Mouse (Mus musculus): Measurements from ENCODE around the gene Fam45a. TPM values are rescaled to one million over a fixed set of nuclear protein-coding genes. Genes with fewer than 3 reads are reported as not detected.
"Not testable (repeated sequence)": the region's sequence is repeated elsewhere in the genome, so short reads cannot be mapped to it uniquely, and the experiment has no call there.

Gene Fam45a
- polyA plus RNA-seq, 1 experiment from 2014 or later: 44.6 TPM

DNA sequence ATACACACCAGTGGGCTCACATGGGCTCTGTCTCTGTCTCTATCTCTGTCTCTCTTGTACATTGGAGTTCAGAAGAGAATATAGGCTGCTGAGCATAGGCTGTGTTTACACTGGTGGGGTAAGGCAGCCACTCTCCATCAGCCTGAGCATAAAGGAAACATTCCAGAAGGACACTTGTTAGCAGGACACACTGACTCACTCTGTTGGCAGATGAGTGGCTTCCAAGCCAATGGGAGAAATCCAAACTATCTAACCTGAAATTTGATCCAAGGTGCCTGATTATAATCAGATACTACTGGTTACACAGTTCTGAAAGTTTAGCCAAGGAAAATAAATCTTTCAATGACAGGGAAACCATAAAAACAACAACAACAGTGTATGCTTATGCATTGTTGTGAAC, 34.3 kb downstream of the Fam45a start:
- peaks cover 19% of the 10 kb centered on the region; the same call in 1 of the 2 replicates for H3K36me3 ChIP-seq
- no peaks in the 10 kb centered on the region for H3K4me1 ChIP-seq
- H3K9ac ChIP-seq: no peak overlapping the region
- no peaks in the 10 kb centered on the region for H3K27me3 ChIP-seq
- no peak for ATAC-seq (ENCODE audit: insufficient number of reproducible peaks, low FRiP score, low TSS enrichment, low read depth)
- H3K4me3 ChIP-seq (replicated peaks): no peak overlapping the region
- no peak overlapping the region for H3K4me2 ChIP-seq (replicated peaks)
- no peak overlapping the region for H3K27ac ChIP-seq (replicated peaks)
- no peaks in the 10 kb centered on the region for H3K9me3 ChIP-seq (replicated peaks)

DNA sequence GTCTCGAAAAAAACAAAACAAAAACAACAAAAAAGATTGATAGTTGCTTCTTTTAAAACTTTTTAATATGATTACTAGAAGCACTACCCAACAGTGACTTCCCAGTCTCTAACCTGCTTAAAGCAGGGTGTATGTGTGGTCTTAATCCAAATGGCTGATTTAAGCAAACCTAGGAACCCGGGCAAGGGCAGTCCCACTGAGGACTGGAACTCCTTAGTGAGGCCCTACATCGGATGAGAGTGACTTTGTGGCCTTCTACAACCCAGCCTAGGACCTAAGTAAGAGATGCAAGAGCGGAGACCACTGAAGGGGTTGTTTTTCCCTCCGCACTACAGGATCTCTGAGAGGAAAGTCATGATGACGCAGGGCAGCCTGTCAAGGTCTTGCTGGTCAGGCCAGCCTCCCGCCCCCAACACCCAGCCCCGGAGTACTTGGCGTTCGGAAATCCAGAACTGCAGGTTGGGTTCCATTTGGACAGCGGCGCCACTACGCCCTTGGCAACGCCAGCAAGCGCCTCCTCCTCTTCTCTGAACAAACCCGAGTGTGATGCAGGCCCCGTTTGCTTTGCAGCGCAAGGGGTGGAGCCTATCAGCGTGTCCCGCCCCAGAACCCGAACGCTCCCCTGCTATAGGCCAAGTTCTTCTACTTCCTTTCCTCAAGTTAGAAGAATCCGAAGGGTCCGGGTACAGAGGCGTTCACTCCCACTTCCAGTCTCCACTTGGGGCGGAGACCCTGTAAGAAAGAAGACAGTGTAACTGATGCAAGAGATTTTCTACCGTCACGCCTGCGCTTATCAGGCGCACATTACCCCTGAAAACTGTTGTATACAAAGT, 49.7 kb downstream of the Fam45a start, which contains the start of gene Sfxn4:
TSS of gene Sfxn4 (minus strand) at position 612 of the 833 bp plus-strand sequence.
- Histone ChIP-seq H3K9ac (peak within 1 kb of the TSS; percentile 37; the same call in 1 of the 2 replicates), H3K27me3 (no peaks in the 10 kb centered on the region), H3K36me3 (peaks cover 16% of the 10 kb centered on the region), H3K27ac (replicated peaks) (peak within 1 kb of the TSS; percentile 85), H3K9me3 (replicated peaks) (no peaks in the 10 kb centered on the region), H3K4me3 (replicated peaks) (peak within 1 kb of the TSS; percentile 65), H3K4me1 (no peaks in the 10 kb centered on the region), H3K4me2 (replicated peaks) (peak within 1 kb of the TSS; percentile 63)
- ATAC-seq (ENCODE audit: insufficient number of reproducible peaks, low FRiP score, low TSS enrichment, low read depth): peak; percentile 98
- 3% methylated on average over 30 of the region's 30 CpGs for WGBS

DNA sequence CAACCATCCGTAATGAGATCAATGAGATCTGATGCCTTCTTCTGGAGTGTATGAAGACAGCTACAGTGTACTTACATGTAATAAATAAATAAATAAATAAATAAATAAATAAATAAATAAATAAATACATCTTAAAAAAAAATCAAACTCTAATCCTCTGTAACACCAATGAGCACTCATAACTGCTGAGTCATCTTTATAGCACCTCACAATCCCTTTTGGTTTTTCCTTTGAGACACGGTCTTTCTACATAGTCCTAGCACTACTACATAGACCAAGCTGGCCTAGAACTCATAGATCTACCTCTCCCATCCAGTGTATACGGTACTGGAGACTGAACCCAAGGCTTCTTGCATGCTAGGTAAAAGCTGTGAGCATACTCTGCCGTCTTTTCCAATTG, 54.8 kb downstream of the Fam45a start:
- not testable (repeated sequence) for H3K9me3 ChIP-seq (replicated peaks); H3K4me2 ChIP-seq (replicated peaks); H3K4me1 ChIP-seq; ATAC-seq (ENCODE audit: insufficient number of reproducible peaks, low FRiP score, low TSS enrichment, low read depth); H3K9ac ChIP-seq; H3K27me3 ChIP-seq; H3K27ac ChIP-seq (replicated peaks); H3K4me3 ChIP-seq (replicated peaks)
- peaks cover 41% of the 10 kb centered on the region for H3K36me3 ChIP-seq
- WGBS: 95% methylated on average over 4 of the region's 4 CpGs

DNA sequence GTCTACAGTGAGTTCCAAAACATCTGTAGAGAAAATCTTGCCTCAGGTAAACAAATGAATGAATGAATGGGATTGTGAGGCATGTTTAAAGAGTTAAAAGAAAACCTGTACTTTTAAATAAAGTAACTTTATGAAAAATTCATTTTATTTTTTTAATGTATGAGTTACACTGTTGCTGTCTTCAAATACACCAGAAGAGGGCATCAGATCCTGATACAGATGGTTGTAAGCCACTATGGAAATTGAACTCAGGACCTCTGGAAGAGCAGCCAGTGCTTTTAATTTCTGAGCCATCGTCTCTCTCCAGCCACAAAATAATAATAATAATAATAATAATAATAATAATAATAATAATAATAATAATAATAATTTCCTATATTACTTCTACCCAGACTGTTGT, 59.1 kb downstream of the Fam45a start:
- no peaks in the 10 kb centered on the region for H3K27me3 ChIP-seq
- WGBS: 86% methylated on average over 1 of the region's 1 CpGs
- no peak overlapping the region for H3K27ac ChIP-seq (replicated peaks)
- H3K9ac ChIP-seq: no peak overlapping the region
- no peak overlapping the region for H3K4me3 ChIP-seq (replicated peaks)
- peaks cover 16% of the 10 kb centered on the region for H3K4me1 ChIP-seq
- H3K36me3 ChIP-seq: peaks cover 25% of the 10 kb centered on the region
- no peaks in the 10 kb centered on the region for H3K9me3 ChIP-seq (replicated peaks)
- ATAC-seq (ENCODE audit: insufficient number of reproducible peaks, low FRiP score, low TSS enrichment, low read depth): no peak
- no peak overlapping the region for H3K4me2 ChIP-seq (replicated peaks)

DNA sequence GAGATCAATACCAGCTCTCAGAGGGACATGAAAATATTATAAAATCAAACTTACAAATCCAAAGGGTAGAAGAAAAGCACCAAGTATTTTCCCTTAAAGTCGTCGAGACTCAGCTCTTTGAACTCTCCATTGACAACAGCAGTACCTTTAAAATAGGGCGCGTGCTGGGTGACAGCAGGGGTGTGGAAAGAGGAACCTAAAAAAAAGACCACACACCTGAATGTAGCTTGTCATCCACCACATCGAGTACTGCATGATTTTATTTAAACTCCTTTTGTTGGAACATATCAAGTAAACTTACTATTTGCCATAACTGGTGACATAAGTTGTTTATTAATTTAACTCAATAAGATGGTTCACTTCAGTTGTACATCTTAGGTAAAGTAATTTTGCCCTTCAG, 60.0 kb downstream of the Fam45a start:
- Histone ChIP-seq H3K9ac (no peak overlapping the region), H3K4me3 (replicated peaks) (no peak overlapping the region), H3K36me3 (peaks cover 25% of the 10 kb centered on the region), H3K4me2 (replicated peaks) (no peak overlapping the region), H3K27me3 (no peaks in the 10 kb centered on the region), H3K27ac (replicated peaks) (no peak overlapping the region), H3K4me1 (peaks cover 16% of the 10 kb centered on the region), H3K9me3 (replicated peaks) (no peaks in the 10 kb centered on the region)
- 84% methylated on average over 5 of the region's 5 CpGs for WGBS
- ATAC-seq (ENCODE audit: insufficient number of reproducible peaks, low FRiP score, low TSS enrichment, low read depth): no peak

DNA sequence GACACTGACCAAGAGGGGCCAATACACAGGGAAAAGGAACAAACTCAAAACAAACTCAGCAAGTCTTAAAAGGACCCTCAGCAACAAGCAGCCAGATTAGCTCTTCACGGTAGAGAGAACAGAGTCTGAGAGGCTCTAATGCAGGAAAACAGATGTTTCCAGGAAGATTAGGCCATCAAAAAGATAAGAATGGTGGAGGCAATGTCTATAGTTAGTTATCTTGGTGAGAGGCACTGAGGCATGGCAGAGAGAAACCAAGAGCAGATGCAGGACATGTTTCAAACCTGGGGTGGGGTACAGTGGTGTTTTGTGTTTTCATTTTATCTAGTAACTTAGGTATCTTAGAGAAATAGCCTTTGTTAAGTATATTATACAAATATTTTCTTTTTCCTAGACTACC, 60.9 kb downstream of the Fam45a start:
- peaks cover 20% of the 10 kb centered on the region for H3K36me3 ChIP-seq
- no peak overlapping the region for H3K27ac ChIP-seq (replicated peaks)
- H3K4me2 ChIP-seq (replicated peaks): no peak overlapping the region
- no peaks in the 10 kb centered on the region for H3K27me3 ChIP-seq
- H3K9me3 ChIP-seq (replicated peaks): no peaks in the 10 kb centered on the region
- no peak overlapping the region for H3K9ac ChIP-seq
- H3K4me1 ChIP-seq: peaks cover 16% of the 10 kb centered on the region
- H3K4me3 ChIP-seq (replicated peaks): no peak overlapping the region
- 57% methylated on average over 1 of the region's 1 CpGs for WGBS
- ATAC-seq (ENCODE audit: insufficient number of reproducible peaks, low FRiP score, low TSS enrichment, low read depth): no peak

DNA sequence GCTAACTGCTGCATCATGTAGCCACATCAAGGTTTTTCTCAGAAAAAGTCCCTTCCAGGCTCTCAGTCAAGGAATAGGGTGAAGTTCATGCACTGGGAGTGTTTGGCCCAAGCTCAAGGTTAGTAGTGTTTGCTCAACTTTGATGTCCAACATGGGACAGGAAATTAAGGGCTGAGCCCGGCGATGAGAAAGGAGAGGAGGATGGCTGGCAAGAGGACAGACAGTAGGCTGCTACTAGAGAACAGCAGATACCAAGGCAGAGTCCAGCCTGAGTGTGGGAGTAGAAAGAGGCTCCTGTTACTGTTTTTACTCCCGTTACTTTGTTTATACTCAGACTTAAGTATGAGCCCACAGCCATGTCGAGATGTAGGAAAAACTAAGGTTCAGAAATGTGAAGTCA, 62.1 kb downstream of the Fam45a start:
- Histone ChIP-seq H3K27me3 (no peaks in the 10 kb centered on the region), H3K9me3 (replicated peaks) (no peaks in the 10 kb centered on the region), H3K27ac (replicated peaks) (peak overlapping the region; percentile 65), H3K36me3 (peaks cover 11% of the 10 kb centered on the region), H3K4me1 (peaks cover 16% of the 10 kb centered on the region), H3K4me2 (replicated peaks) (peak overlapping the region; percentile 59), H3K9ac (no peak overlapping the region; the same call in 1 of the 2 replicates), H3K4me3 (replicated peaks) (peak overlapping the region; percentile 74)
- WGBS: 23% methylated on average over 4 of the region's 4 CpGs
- no peak for ATAC-seq (ENCODE audit: insufficient number of reproducible peaks, low FRiP score, low TSS enrichment, low read depth)

DNA sequence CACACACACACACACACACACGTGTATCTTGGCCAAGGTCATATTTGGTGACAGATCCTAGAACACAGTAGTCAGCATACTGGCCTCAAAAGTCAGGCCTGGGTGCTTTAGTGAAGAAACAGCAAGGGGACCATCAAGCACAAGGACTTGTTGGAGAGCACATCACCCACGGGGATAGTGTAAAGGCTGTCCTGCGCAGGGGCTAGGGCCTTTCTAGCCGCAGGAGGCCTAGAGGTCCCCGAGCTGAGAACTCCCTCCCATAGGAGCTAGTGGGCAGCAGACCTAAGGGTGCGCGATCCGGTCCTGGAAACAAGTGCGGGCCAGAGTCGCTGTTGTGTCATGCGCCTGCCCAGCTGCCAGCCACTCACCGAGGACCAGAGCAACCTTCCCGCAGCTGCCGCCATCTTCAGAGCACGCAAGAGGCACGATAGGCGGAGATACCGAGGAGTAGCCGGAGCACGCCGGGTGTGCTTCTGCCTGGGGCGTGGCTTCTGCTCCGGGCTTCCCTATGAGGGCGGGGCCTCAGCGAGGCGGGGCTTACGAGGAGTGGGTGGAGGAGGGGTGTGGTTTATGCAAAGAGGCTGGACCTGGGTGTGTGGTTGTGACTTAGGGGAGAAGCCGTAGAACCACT, 62.8 kb downstream of the Fam45a start, which contains the start of gene Prdx3:
TSS of gene Prdx3 (minus strand) at position 493 of the 631 bp plus-strand sequence.
- H3K27ac ChIP-seq (replicated peaks): peak within 1 kb of the TSS; percentile 79
- H3K36me3 ChIP-seq: peaks cover 4% of the 10 kb centered on the region
- H3K4me3 ChIP-seq (replicated peaks): peak within 1 kb of the TSS; percentile 74
- peaks cover 16% of the 10 kb centered on the region for H3K4me1 ChIP-seq
- under 1% methylated on average over 28 of the region's 28 CpGs for WGBS
- ATAC-seq (ENCODE audit: insufficient number of reproducible peaks, low FRiP score, low TSS enrichment, low read depth): peak; percentile 98
- H3K9me3 ChIP-seq (replicated peaks): no peaks in the 10 kb centered on the region
- H3K4me2 ChIP-seq (replicated peaks): peak within 1 kb of the TSS; percentile 59
- no peaks in the 10 kb centered on the region for H3K27me3 ChIP-seq
- H3K9ac ChIP-seq: peak within 1 kb of the TSS; percentile 64

DNA sequence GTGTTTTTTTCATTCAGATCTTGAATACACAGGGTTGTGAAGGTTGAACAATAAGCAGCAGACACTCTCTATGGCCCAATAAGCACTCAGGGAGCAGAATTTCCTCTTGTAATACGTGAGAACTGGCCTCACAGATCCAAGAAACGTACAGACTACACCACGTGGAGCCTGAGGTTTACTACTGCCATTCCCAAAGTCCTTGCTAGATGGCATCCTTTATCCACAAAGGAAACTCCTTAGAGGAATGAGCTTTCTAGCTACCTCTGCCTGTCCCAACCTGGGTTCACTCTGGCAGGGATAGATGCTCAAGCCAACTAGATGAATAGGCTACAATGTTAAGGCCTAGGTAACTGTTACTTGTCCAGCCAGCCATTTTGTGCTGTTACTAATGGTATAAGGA, 71.7 kb downstream of the Fam45a start:
- ATAC-seq (ENCODE audit: insufficient number of reproducible peaks, low FRiP score, low TSS enrichment, low read depth): no peak
- H3K9me3 ChIP-seq (replicated peaks): no peaks in the 10 kb centered on the region
- no peak overlapping the region for H3K4me3 ChIP-seq (replicated peaks)
- no peak overlapping the region for H3K4me2 ChIP-seq (replicated peaks)
- H3K27me3 ChIP-seq: no peaks in the 10 kb centered on the region
- WGBS: 7% methylated on average over 3 of the region's 3 CpGs
- H3K27ac ChIP-seq (replicated peaks): no peak overlapping the region
- H3K36me3 ChIP-seq: no peaks in the 10 kb centered on the region
- H3K4me1 ChIP-seq: no peaks in the 10 kb centered on the region
- H3K9ac ChIP-seq: no peak overlapping the region

Measured in embryonic facial prominence, embryonic 15.5 days (tissue).